Mouse (Mus musculus): ENCODE measurements around the gene Rasal2. TPM values are rescaled to one million over a fixed set of nuclear protein-coding genes. Genes with fewer than 3 reads are reported as not detected.
A peak's percentile ranks its signal among the peaks of the same experiment; 100 is the strongest.

Gene Rasal2
- total and polyA plus RNA-seq, 3 experiments, result 1.5 to 3.2 TPM; not detected in 1

GRCm38 (mm10) chr1:157444632-157445300 is 32.4 kb upstream of the Rasal2 start:
- Histone ChIP-seq H3K27me3 (ENCODE audit: control insufficient read depth in 1 of 2, insufficient read depth in 2 of 2, low read length in 2 of 2) (no peaks in the 10 kb centered on the region), H3K27ac (ENCODE audit: control insufficient read depth, low read depth, low read length) (no peak overlapping the region), H3K9ac (ENCODE audit: control insufficient read depth, low read depth, low read length, poor library complexity, severe bottlenecking) (peak overlapping the region; percentile 62; the same call in 1 of the 2 replicates), H3K36me3 (ENCODE audit: control insufficient read depth in 1 of 2, insufficient read depth in 2 of 2, low read length in 2 of 2) (peaks cover 0 to 19% of the 10 kb centered on the region in 2 experiments; a peak in 2 of 4 replicates), H3K4me1 (ENCODE audit: control insufficient read depth in 1 of 2, insufficient read depth in 2 of 2, low read length in 2 of 2) (peaks cover 2 to 32% of the 10 kb centered on the region in 2 experiments), H3K9me3 (replicated peaks; ENCODE audit: insufficient read depth, low read length) (no peaks in the 10 kb centered on the region), H3K4me3 (ENCODE audit: control insufficient read depth in 1 of 2, insufficient read depth in 1 of 2, low read depth in 2 of 2, low read length in 2 of 2) (0 out of 4 replicates have a peak overlapping the region, but pooled peaks of 1 of the 2 experiments have one; percentile 86), H3K79me2 (ENCODE audit: control insufficient read depth, insufficient read depth, low read length, poor library complexity) (no peaks in the 10 kb centered on the region; the same call in 1 of the 2 replicates)
- TF ChIP-seq ZC3H11A (IDR thresholded peaks at IDR 0.05; ENCODE audit: low read depth, low read length) (no peak), MXI1 (IDR thresholded peaks at IDR 0.05; ENCODE audit: low read depth, low read length) (no peak), EP300 (IDR thresholded peaks at IDR 0.05; ENCODE audit: low read depth in 1 of 2, low read length in 2 of 2) (no peak), POLR2AphosphoS2 (IDR thresholded peaks at IDR 0.05; ENCODE audit: low read length) (no peak), TCF12 (IDR thresholded peaks at IDR 0.05; ENCODE audit: low read depth, low read length) (no peak), RAD21 (IDR thresholded peaks at IDR 0.05; ENCODE audit: low read depth, low read length) (no peak), MAZ (IDR thresholded peaks at IDR 0.05; ENCODE audit: low read depth, low read length) (no peak), HCFC1 (IDR thresholded peaks at IDR 0.05; ENCODE audit: low read depth, low read length) (no peak), GABPA (IDR thresholded peaks at IDR 0.05; ENCODE audit: low read depth, low read length) (no peak), USF2 (IDR thresholded peaks at IDR 0.05; ENCODE audit: borderline replicate concordance in 1 of 2, insufficient read depth in 1 of 2, low read depth in 1 of 2, low read length in 2 of 2) (no peak)
- no peak for DNase-seq (ENCODE audit: low read depth, low spot score)

- Histone ChIP-seq H3K36me3 (ENCODE audit: control insufficient read depth in 1 of 2, insufficient read depth in 2 of 2, low read length in 2 of 2) (peaks cover 0 to 15% of the 10 kb centered on the region in 2 experiments; a peak in 2 of 4 replicates), H3K4me3 (ENCODE audit: control insufficient read depth in 1 of 2, insufficient read depth in 1 of 2, low read depth in 2 of 2, low read length in 2 of 2) (peak overlapping the region; percentile 65 to 86), H3K27ac (ENCODE audit: control insufficient read depth, low read depth, low read length) (peak overlapping the region; percentile 24; the same call in 1 of the 2 replicates), H3K9ac (ENCODE audit: control insufficient read depth, low read depth, low read length, poor library complexity, severe bottlenecking) (peak overlapping the region; percentile 62), H3K27me3 (ENCODE audit: control insufficient read depth in 1 of 2, insufficient read depth in 2 of 2, low read length in 2 of 2) (no peaks in the 10 kb centered on the region), H3K79me2 (ENCODE audit: control insufficient read depth, insufficient read depth, low read length, poor library complexity) (no peaks in the 10 kb centered on the region; the same call in 1 of the 2 replicates), H3K9me3 (replicated peaks; ENCODE audit: insufficient read depth, low read length) (no peaks in the 10 kb centered on the region), H3K4me1 (ENCODE audit: control insufficient read depth in 1 of 2, insufficient read depth in 2 of 2, low read length in 2 of 2) (peaks cover 2 to 26% of the 10 kb centered on the region in 2 experiments)
- TF ChIP-seq UBTF (IDR thresholded peaks at IDR 0.05; ENCODE audit: borderline replicate concordance, insufficient read depth, low read depth, low read length), result no peak
- peak; percentile 88 for TF ChIP-seq ZNF384 (IDR thresholded peaks at IDR 0.05; ENCODE audit: low read depth, low read length)
- peak; percentile 28 for DNase-seq (ENCODE audit: low read depth, low spot score)
Observed at GRCm38 (mm10) chr1:157443723-157444561, 31.5 kb upstream of the Rasal2 start.

All from MEL (cell line).